Mouse (Mus musculus) liver, adult 2 months (tissue): ENCODE results near the gene E130308A19Rik.

Source experiments
- CTCF ChIP-seq: fragments of 200-500 bp; IDR thresholded peaks from 2 replicates; pipeline ENCODE4 v1.5.1; 2011; ENCODE audit warnings: low read depth, low read length, control low read depth
- POLR2A ChIP-seq: fragments of 200-500 bp; IDR thresholded peaks from 2 replicates; pipeline ENCODE4 v1.6.1; 2011; ENCODE audit warnings: low read length, control low read depth; ENCODE audit not compliant: insufficient read depth; ENCODE audit errors: extremely low read depth

- TF ChIP-seq CTCF: no peak
- TF ChIP-seq POLR2A: no peak
These were observed 47.6 kb downstream of the E130308A19Rik start for GRCm38 (mm10) chr4:59673423-59674117.
